Mouse (Mus musculus) hindbrain, embryonic 11.5 days (tissue): ENCODE measurements around the gene Dnajb4. TPM values are rescaled to one million over a fixed set of nuclear protein-coding genes. Genes with fewer than 3 reads are reported as not detected.

Experiments
- ATAC-seq: fragments of 200-750 bp; cut with Nextera tagmentation; 2 replicates; pipeline ENCODE4 v1.8.0; 2017; ENCODE audit warnings: mild to moderate bottlenecking, moderate TSS enrichment, moderate library complexity; ENCODE audit not compliant: low FRiP score
- DNase-seq: peaks from one replicate; pipeline ENCODE4 v3.0.0-alpha.2; 2015; ENCODE audit warnings: low spot score
- H3K27ac ChIP-seq: fragments of 300-500 bp; sonication (generic); 2 replicates; pipeline ENCODE4 v1.5.1; 2014; ENCODE audit warnings: mild to moderate bottlenecking, low read depth, low read length
- H3K27me3 ChIP-seq: fragments of 300-500 bp; sonication (generic); 2 replicates; pipeline ENCODE4 v1.6.1; 2014; ENCODE audit warnings: mild to moderate bottlenecking, low read length, moderate library complexity, mixed read lengths; ENCODE audit not compliant: control insufficient read depth, insufficient read depth
- H3K36me3 ChIP-seq: fragments of 300-500 bp; sonication (generic); 2 replicates; pipeline ENCODE4 v1.6.1; 2014; ENCODE audit warnings: mild to moderate bottlenecking, low read length, moderate library complexity, mixed read lengths; ENCODE audit not compliant: control insufficient read depth, insufficient read depth
- H3K4me1 ChIP-seq: fragments of 300-500 bp; sonication (generic); replicated peaks from 2 replicates; pipeline ENCODE4 v1.6.1; 2014; ENCODE audit warnings: low read length, mixed read lengths; ENCODE audit not compliant: control insufficient read depth, insufficient read depth
- H3K4me2 ChIP-seq: fragments of 300-500 bp; sonication (generic); replicated peaks from 2 replicates; pipeline ENCODE4 v1.6.1; 2014; ENCODE audit warnings: mild to moderate bottlenecking, low read depth, low read length
- H3K4me3 ChIP-seq: fragments of 300-500 bp; sonication (generic); 2 replicates; pipeline ENCODE4 v1.5.1; 2014; ENCODE audit warnings: low read depth, low read length
- H3K9ac ChIP-seq: fragments of 300-500 bp; sonication (generic); 2 replicates; pipeline ENCODE4 v1.6.1; 2014; ENCODE audit warnings: low read depth, low read length
- H3K9me3 ChIP-seq: fragments of 300-500 bp; sonication (generic); 2 replicates; pipeline ENCODE4 v1.6.1; 2016; ENCODE audit warnings: low read length; ENCODE audit not compliant: control insufficient read depth
- WGBS: fragments of 180-500 bp; shearing (Covaris S2); extraction: QIAGEN DNeasy Blood & Tissue Kit; methylation state at CpG from one replicate; pipeline ENCODE4 v1.1.7; 2014; 5-methylcytosine and 5-hydroxymethylcytosine counted together
- polyA plus RNA-seq: library from polyadenylated mRNA; unstranded; fragments of >200 nt; fragmentation: Nextera tagmentation; extraction: Ambion mirVana; gene quantifications from 2 replicates; pipeline ENCODE4 v1.2.1, GENCODE M21; 2014

Gene Dnajb4
- polyA plus RNA-seq, 1 experiment from 2014 or later, result 29.1 TPM

DNA sequence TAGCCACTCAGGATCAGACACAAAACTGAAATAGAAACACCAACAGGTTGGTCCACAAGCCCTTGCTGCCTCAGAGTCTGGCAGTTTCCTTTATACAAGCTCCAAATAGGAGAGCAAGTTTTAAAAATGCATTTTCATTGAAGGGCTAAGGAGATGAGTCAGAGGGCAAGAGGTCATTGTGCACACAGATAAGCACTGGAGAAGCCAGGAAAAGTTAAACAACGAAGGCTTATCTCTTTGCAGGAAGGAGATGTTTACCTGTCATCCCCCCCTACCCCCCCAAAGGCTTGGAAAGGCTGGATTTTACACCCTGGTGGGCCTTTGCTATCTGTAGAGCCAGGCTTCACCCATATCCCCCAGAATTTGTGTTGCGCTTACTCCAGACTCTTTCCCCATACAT, 38.9 kb downstream of the Dnajb4 start:
- no peak overlapping the region for H3K9ac ChIP-seq
- H3K27me3 ChIP-seq, result no peaks in the 10 kb centered on the region
- no peak overlapping the region for H3K27ac ChIP-seq
- no peak for DNase-seq
- WGBS, result 69% methylated on average over 2 of the region's 2 CpGs
- no peaks in the 10 kb centered on the region for H3K36me3 ChIP-seq
- no peak for ATAC-seq
- no peaks in the 10 kb centered on the region for H3K4me1 ChIP-seq
- no peak overlapping the region for H3K4me2 ChIP-seq
- H3K4me3 ChIP-seq, result no peak overlapping the region
- H3K9me3 ChIP-seq, result no peaks in the 10 kb centered on the region

DNA sequence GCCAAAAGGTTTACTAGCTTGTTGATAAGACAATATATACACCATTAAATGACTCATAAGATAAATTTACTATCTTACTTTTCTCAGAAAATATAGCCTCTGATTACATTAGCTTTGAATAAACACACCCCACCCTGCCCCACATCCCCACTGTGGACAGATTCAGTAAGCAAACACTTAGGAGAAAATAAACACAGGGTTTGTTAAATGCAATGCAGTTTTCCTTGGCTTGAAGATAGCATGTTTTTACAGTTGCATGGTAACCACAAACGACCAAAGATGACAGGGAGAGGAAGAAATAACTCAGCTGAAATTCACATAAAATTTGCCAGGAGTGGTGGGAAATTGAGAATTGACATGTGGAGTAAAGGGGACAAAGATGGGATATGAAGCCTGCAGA, 39.7 kb downstream of the Dnajb4 start:
- Histone ChIP-seq H3K4me3 (no peak overlapping the region), H3K4me1 (peaks cover 4% of the 10 kb centered on the region; the same call in 1 of the 2 replicates), H3K4me2 (no peak overlapping the region), H3K9me3 (no peaks in the 10 kb centered on the region), H3K27ac (no peak overlapping the region), H3K27me3 (peaks cover 5% of the 10 kb centered on the region), H3K36me3 (no peaks in the 10 kb centered on the region), H3K9ac (no peak overlapping the region)
- ATAC-seq (no peak), DNase-seq (no peak)
- WGBS, result 56% methylated on average over 1 of the region's 1 CpGs

DNA sequence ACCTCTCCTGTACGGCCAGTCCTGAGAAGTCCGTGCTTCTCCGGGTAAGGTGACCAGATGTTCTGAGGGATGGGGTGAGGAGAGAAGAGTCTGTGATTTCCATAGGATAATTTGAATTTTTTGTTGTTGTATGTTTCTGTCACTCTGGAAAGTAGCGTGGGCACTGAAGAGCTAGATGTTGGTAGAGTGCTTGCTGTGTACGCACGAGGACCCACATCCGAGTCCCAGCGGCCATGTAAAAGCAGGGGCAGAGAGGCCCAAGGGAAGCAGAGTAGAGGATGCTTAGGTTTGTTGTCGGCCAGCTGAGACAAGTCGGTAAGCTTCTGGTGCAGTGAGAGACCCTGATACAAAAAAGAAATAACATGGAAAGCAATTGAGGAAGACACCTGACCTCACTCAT, 42.1 kb downstream of the Dnajb4 start:
- Histone ChIP-seq H3K36me3 (no peaks in the 10 kb centered on the region), H3K4me1 (peaks cover 4% of the 10 kb centered on the region; the same call in 1 of the 2 replicates), H3K27me3 (peaks cover 10% of the 10 kb centered on the region), H3K4me3 (no peak overlapping the region), H3K9ac (no peak overlapping the region), H3K27ac (no peak overlapping the region), H3K9me3 (no peaks in the 10 kb centered on the region), H3K4me2 (no peak overlapping the region)
- WGBS, result 92% methylated on average over 10 of the region's 10 CpGs
- no peak for ATAC-seq
- no peak for DNase-seq

DNA sequence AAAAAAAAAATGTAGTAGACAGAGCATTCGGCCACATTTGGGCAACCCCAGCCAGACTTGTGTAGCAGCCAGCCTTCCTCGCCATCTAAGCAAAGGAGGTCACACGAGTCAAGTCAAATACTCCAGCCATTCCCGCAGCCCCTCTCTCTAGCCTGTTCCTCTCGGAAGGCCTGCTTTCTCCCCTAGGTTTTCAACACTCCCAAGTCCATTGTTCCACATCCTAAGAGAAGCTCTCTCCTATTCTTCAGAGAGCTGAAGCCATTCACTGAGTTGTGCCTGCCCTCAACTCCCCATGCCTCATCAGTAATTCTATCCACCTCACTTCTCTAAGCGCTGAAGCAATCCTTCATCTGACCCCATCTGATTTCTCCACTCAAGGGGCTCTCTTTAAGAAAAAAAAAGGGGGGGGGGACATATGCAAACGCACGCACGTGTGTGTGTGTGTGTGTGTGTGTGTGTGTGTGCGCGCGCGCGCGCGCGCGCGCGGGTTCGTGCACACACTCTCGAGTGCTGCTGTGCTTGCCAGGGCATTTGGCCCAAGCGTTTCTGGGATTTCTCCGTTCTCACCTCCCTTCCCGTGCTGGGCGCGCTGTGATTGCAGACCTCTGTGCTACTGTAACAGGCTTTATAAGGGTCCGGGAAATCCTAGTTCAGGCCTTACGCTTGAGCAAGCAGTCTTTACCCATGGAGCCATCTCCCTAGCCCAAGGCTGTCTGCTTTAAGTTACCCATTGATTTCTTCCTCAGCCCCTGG, 43.2 kb downstream of the Dnajb4 start:
- peak; percentile 49 for ATAC-seq
- H3K36me3 ChIP-seq, result no peaks in the 10 kb centered on the region
- no peaks in the 10 kb centered on the region for H3K9me3 ChIP-seq
- H3K4me1 ChIP-seq, result peaks cover 4% of the 10 kb centered on the region; the same call in 1 of the 2 replicates
- peak overlapping the region; percentile 25 for H3K4me3 ChIP-seq
- 8% methylated on average over 27 of the region's 29 CpGs for WGBS
- H3K4me2 ChIP-seq, result peak overlapping the region; percentile 98
- peak; percentile 56 for DNase-seq
- H3K27ac ChIP-seq, result no peak overlapping the region
- H3K9ac ChIP-seq, result peak overlapping the region; percentile 49; the same call in 1 of the 2 replicates
- peaks cover 10% of the 10 kb centered on the region for H3K27me3 ChIP-seq

DNA sequence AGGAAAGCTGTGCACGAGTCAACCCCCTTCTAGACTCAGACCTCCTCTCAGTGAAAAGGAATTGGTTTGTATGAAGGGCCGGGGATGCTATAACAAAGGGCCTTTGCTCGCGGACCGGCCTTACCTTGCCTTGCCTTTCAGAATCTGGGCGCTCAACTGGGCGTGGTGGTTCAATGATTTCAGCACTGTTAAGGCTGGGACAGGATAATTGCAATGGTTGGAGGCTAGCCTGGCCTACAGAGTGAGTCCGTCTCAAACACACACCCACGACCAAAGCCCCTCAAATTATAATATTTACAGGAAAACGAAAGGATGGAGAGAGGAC, 44.0 kb downstream of the Dnajb4 start, which contains the start of gene Gipc2:
Gipc2 (minus strand) TSS at position 132 of the 325 bp plus-strand sequence.
- H3K27ac ChIP-seq, result no peak within 1 kb of the TSS
- no peaks in the 10 kb centered on the region for H3K36me3 ChIP-seq
- H3K4me2 ChIP-seq, result peak within 1 kb of the TSS; percentile 98

DNA sequence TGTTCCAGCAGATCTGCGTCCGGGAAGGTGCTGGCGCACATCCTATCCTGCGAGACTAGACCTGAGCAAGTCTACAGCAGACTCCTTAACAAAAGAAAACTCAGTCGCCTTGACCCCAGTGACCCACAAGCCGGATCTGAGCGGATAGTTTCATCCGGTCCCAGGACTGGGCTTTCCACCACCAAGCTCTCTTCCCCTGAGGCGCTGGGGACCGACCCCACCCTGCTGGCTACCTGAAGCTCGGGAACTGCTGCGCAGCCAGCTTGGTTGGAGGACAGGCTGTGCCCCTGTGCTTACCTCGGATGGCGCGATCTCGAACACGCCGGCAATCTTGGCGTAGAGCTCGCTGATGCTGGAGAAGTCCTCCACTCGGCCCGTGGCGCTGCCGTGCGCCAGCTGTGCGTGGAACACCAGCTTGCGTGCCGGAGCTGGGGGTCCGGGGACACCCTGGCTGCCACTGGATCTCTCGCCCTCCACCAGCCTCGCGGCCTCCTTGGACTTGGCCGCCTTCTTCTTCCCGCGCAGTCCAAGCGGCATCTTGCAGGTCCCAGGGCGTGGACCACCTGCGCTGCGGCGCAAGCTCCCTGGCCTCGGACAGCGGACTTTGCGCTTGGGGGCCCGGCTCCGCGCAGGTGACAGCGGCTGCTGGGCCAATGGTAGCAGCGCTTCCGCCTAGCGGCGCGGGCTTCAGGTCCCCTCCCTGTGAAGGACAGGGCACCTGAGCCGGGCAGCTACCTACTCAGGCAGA, 44.6 kb downstream of the Dnajb4 start:
- Histone ChIP-seq H3K9me3 (no peaks in the 10 kb centered on the region), H3K4me3 (peak overlapping the region; percentile 56), H3K36me3 (no peaks in the 10 kb centered on the region), H3K27ac (no peak overlapping the region), H3K27me3 (peaks cover 10% of the 10 kb centered on the region), H3K9ac (peak overlapping the region; percentile 56), H3K4me2 (peak overlapping the region; percentile 98), H3K4me1 (peaks cover 4% of the 10 kb centered on the region; the same call in 1 of the 2 replicates)
- ATAC-seq (peak; percentile 68), DNase-seq (peak; percentile 63)
- WGBS, result 2% methylated on average over 53 of the region's 53 CpGs

More for the DNA sequence above, 44.0 kb downstream of the Dnajb4 start, which contains the start of gene Gipc2:
- ATAC-seq (no peak; the same call in 1 of the 2 replicates), DNase-seq (no peak)
- Histone ChIP-seq H3K4me3 (peak within 1 kb of the TSS; percentile 56), H3K4me1 (peaks cover 4% of the 10 kb centered on the region; the same call in 1 of the 2 replicates), H3K27me3 (peaks cover 10% of the 10 kb centered on the region), H3K9ac (peak within 1 kb of the TSS; percentile 56), H3K9me3 (no peaks in the 10 kb centered on the region)
- WGBS, result 5% methylated on average over 10 of the region's 10 CpGs

DNA sequence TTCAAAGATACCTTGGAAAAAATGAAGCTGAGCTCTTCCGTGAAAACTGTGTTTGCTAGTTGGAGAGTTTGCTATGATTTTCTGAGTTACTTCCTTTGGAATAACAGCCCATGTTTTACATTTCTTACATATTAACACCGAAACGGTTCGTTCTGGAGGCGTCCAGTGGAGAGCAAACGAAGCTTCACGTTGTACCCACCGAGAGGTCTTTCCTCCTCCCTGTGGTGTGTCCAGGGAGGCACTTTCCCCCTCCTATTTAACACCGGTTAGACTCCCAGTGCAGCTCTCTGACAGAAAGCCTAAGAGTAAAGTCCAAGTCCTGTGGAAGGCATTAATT, 45.1 kb downstream of the Dnajb4 start:
- Histone ChIP-seq H3K9me3 (no peaks in the 10 kb centered on the region), H3K27me3 (peaks cover 10% of the 10 kb centered on the region), H3K4me2 (peak overlapping the region; percentile 98), H3K27ac (no peak overlapping the region), H3K4me1 (peaks cover 4% of the 10 kb centered on the region; the same call in 1 of the 2 replicates), H3K4me3 (peak overlapping the region; percentile 56; the same call in 1 of the 2 replicates), H3K36me3 (no peaks in the 10 kb centered on the region), H3K9ac (no peak overlapping the region)
- no peak for ATAC-seq
- WGBS, result 20% methylated on average over 9 of the region's 9 CpGs
- DNase-seq, result no peak

DNA sequence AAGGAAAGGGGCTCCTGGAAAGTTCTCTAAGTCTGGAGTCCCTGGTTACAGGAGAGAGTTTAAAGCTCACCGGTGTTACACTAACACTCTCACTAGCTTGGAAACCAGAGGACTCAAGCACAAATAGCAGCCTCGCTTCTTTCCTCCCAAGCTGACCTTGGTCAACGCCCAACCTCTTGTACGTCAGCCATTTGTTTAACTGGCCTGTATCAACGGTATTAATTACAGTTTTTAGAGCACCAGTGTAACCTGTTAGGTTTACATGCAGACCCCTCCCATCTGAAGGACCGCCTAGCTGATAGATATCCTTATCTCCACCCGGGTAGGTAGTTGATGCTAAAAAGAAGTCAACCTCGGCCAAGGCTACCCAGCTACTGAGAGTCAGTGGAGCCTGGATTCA, 46.8 kb downstream of the Dnajb4 start:
- H3K9ac ChIP-seq, result no peak overlapping the region
- ATAC-seq (no peak), DNase-seq (no peak)
- peaks cover 4% of the 10 kb centered on the region; the same call in 1 of the 2 replicates for H3K4me1 ChIP-seq
- H3K27me3 ChIP-seq, result peaks cover 10% of the 10 kb centered on the region
- no peak overlapping the region for H3K4me2 ChIP-seq
- no peaks in the 10 kb centered on the region for H3K9me3 ChIP-seq
- H3K4me3 ChIP-seq, result no peak overlapping the region
- no peaks in the 10 kb centered on the region for H3K36me3 ChIP-seq
- 93% methylated on average over 8 of the region's 8 CpGs for WGBS
- H3K27ac ChIP-seq, result no peak overlapping the region
